Mouse (Mus musculus): ENCODE data around the gene Nova2. TPM values are rescaled to one million over a fixed set of nuclear protein-coding genes. Genes with fewer than 3 reads are reported as not detected.
A peak's percentile ranks its signal among the peaks of the same experiment; 100 is the strongest.

Nova2 gene
- polyA plus RNA-seq, 1 experiment from 2014 or later, result 0.18 TPM

DNA sequence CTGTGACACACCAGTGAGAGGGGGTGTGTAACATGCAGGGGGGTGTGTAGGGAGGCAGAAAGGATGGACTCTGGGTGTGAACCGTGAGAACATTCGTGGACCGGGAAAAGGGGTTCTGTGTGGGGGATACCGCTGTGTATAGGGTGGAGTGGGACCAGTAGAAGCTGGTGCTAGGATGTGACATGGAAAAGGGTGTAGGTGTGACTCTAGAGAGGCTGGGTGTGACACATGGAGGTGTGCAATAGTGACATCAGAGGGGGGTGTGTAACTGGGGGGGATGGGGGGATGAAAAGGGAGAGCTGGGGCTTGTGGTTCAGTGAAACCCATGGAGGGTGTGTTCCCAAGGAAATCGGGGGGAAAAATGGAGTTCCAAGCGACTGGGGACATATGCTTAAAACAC, 1.2 kb downstream of the Nova2 start:
- no peak for ATAC-seq
- Histone ChIP-seq H3K4me1 (replicated peaks; ENCODE audit: control insufficient read depth, insufficient read depth, low read length) (no peaks in the 10 kb centered on the region; the same call in 1 of the 2 replicates), H3K4me2 (replicated peaks; ENCODE audit: low read depth) (0 out of 2 replicates have a peak overlapping the region, but pooled peaks have one; percentile 72), H3K4me3 (ENCODE audit: low read depth, low read length) (peak overlapping the region; percentile 48; the same call in 1 of the 2 replicates), H3K27ac (ENCODE audit: low read depth, low read length) (no peak overlapping the region), H3K36me3 (ENCODE audit: control insufficient read depth, insufficient read depth) (no peaks in the 10 kb centered on the region), H3K27me3 (replicated peaks; ENCODE audit: control insufficient read depth, insufficient read depth, low read length) (peaks cover 38% of the 10 kb centered on the region), H3K9me3 (ENCODE audit: control insufficient read depth) (no peaks in the 10 kb centered on the region), H3K9ac (ENCODE audit: low read depth, low read length) (no peak overlapping the region)
- no peak for TF ChIP-seq CTCF (IDR thresholded peaks at IDR 0.05; ENCODE audit: low read depth)
- WGBS, result 51% methylated on average over 6 of the region's 6 CpGs

- no peaks in the 10 kb centered on the region for H3K9me3 ChIP-seq (ENCODE audit: control insufficient read depth)
- H3K4me1 ChIP-seq (replicated peaks; ENCODE audit: control insufficient read depth, insufficient read depth, low read length), result no peaks in the 10 kb centered on the region; the same call in 1 of the 2 replicates
- no peak overlapping the region for H3K4me3 ChIP-seq (ENCODE audit: low read depth, low read length)
- H3K4me2 ChIP-seq (replicated peaks; ENCODE audit: low read depth), result no peak overlapping the region
- 41% methylated on average over 3 of the region's 3 CpGs for WGBS
- no peak for ATAC-seq
- no peak for TF ChIP-seq CTCF (IDR thresholded peaks at IDR 0.05; ENCODE audit: low read depth)
- no peak overlapping the region for H3K27ac ChIP-seq (ENCODE audit: low read depth, low read length)
- no peak overlapping the region for H3K9ac ChIP-seq (ENCODE audit: low read depth, low read length)
- no peaks in the 10 kb centered on the region for H3K36me3 ChIP-seq (ENCODE audit: control insufficient read depth, insufficient read depth)
- H3K27me3 ChIP-seq (replicated peaks; ENCODE audit: control insufficient read depth, insufficient read depth, low read length), result peaks cover 35% of the 10 kb centered on the region
These were observed 2.1 kb downstream of the Nova2 start for GRCm38 (mm10) chr7:18927759-18928158.

- 38% methylated on average over 1 of the region's 1 CpGs for WGBS
- H3K4me3 ChIP-seq (ENCODE audit: low read depth, low read length), result no peak overlapping the region
- no peaks in the 10 kb centered on the region for H3K36me3 ChIP-seq (ENCODE audit: control insufficient read depth, insufficient read depth)
- H3K4me2 ChIP-seq (replicated peaks; ENCODE audit: low read depth), result no peak overlapping the region
- TF ChIP-seq CTCF (IDR thresholded peaks at IDR 0.05; ENCODE audit: low read depth), result no peak
- ATAC-seq, result no peak
- H3K4me1 ChIP-seq (replicated peaks; ENCODE audit: control insufficient read depth, insufficient read depth, low read length), result no peaks in the 10 kb centered on the region
- H3K27me3 ChIP-seq (replicated peaks; ENCODE audit: control insufficient read depth, insufficient read depth, low read length), result no peaks in the 10 kb centered on the region
- H3K9ac ChIP-seq (ENCODE audit: low read depth, low read length), result no peak overlapping the region
- H3K9me3 ChIP-seq (ENCODE audit: control insufficient read depth), result no peaks in the 10 kb centered on the region
- no peak overlapping the region for H3K27ac ChIP-seq (ENCODE audit: low read depth, low read length)
These were observed 16.7 kb downstream of the Nova2 start for GRCm38 (mm10) chr7:18942376-18942775.

DNA sequence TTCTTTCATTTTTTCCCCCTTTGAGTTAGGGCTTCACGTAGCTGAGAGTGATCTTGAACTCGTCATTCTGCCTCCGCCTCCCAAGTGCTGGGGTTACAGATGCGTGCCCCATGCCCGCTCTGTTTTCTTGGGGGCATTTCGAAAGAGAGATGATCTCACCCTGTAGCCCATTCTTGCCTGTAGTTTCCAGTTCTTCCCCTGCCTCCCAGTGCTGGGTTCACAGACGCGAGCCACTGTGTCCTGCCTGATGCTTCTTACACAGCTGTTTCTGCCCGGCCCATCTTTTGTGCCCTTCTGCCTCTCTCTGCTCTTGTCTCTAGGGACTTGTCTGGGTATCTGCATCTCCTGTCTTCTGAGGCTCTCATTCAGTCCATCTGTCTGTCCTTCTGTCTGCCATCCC, 17.1 kb downstream of the Nova2 start:
- Histone ChIP-seq H3K36me3 (ENCODE audit: control insufficient read depth, insufficient read depth) (no peaks in the 10 kb centered on the region), H3K27ac (ENCODE audit: low read depth, low read length) (no peak overlapping the region), H3K9me3 (ENCODE audit: control insufficient read depth) (no peaks in the 10 kb centered on the region), H3K4me1 (replicated peaks; ENCODE audit: control insufficient read depth, insufficient read depth, low read length) (no peaks in the 10 kb centered on the region), H3K27me3 (replicated peaks; ENCODE audit: control insufficient read depth, insufficient read depth, low read length) (no peaks in the 10 kb centered on the region), H3K4me3 (ENCODE audit: low read depth, low read length) (no peak overlapping the region), H3K4me2 (replicated peaks; ENCODE audit: low read depth) (no peak overlapping the region), H3K9ac (ENCODE audit: low read depth, low read length) (no peak overlapping the region)
- TF ChIP-seq CTCF (IDR thresholded peaks at IDR 0.05; ENCODE audit: low read depth), result no peak
- WGBS, result 64% methylated on average over 9 of the region's 9 CpGs
- ATAC-seq, result no peak

DNA sequence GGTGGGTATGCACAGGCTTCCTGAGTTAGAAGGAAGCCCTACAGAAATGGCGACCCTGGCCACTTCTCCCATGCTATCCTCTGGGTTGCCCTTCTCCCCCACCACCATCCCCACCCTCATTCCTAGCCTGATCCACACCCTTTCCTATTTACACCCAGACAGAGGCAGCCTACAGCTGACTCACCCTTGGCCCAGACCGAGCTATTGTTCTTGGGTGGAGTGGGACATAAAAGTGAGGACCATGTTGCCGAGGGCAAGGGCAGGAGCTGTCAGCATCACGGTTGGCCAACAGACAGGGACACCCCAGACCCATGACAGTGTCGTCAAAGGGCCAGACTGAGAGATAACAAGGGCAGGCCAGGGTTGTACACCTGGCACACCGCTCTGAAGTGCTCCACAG, 22.5 kb downstream of the Nova2 start:
- peak; percentile 49; the same call in 1 of the 2 replicates for ATAC-seq
- no peak overlapping the region for H3K4me2 ChIP-seq (replicated peaks; ENCODE audit: low read depth)
- no peaks in the 10 kb centered on the region for H3K4me1 ChIP-seq (replicated peaks; ENCODE audit: control insufficient read depth, insufficient read depth, low read length)
- no peak for TF ChIP-seq CTCF (IDR thresholded peaks at IDR 0.05; ENCODE audit: low read depth)
- H3K4me3 ChIP-seq (ENCODE audit: low read depth, low read length), result no peak overlapping the region
- peaks cover 5% of the 10 kb centered on the region; the same call in 1 of the 2 replicates for H3K27me3 ChIP-seq (replicated peaks; ENCODE audit: control insufficient read depth, insufficient read depth, low read length)
- H3K36me3 ChIP-seq (ENCODE audit: control insufficient read depth, insufficient read depth), result no peaks in the 10 kb centered on the region
- no peaks in the 10 kb centered on the region for H3K9me3 ChIP-seq (ENCODE audit: control insufficient read depth)
- no peak overlapping the region for H3K27ac ChIP-seq (ENCODE audit: low read depth, low read length)
- 44% methylated on average over 6 of the region's 6 CpGs for WGBS
- H3K9ac ChIP-seq (ENCODE audit: low read depth, low read length), result no peak overlapping the region

GRCm38 (mm10) chr7:18949781-18950522, 24.3 kb downstream of the Nova2 start:
- Histone ChIP-seq H3K4me3 (ENCODE audit: low read depth, low read length) (no peak overlapping the region), H3K9me3 (ENCODE audit: control insufficient read depth) (no peaks in the 10 kb centered on the region), H3K4me1 (replicated peaks; ENCODE audit: control insufficient read depth, insufficient read depth, low read length) (no peaks in the 10 kb centered on the region), H3K27ac (ENCODE audit: low read depth, low read length) (no peak overlapping the region), H3K9ac (ENCODE audit: low read depth, low read length) (no peak overlapping the region), H3K27me3 (replicated peaks; ENCODE audit: control insufficient read depth, insufficient read depth, low read length) (peaks cover 5% of the 10 kb centered on the region; the same call in 1 of the 2 replicates), H3K4me2 (replicated peaks; ENCODE audit: low read depth) (no peak overlapping the region), H3K36me3 (ENCODE audit: control insufficient read depth, insufficient read depth) (no peaks in the 10 kb centered on the region)
- no peak for TF ChIP-seq CTCF (IDR thresholded peaks at IDR 0.05; ENCODE audit: low read depth)
- ATAC-seq, result no peak
- WGBS, result 29% methylated on average over 12 of the region's 12 CpGs

Measured in intestine, postnatal 0 days (tissue).